Mouse (Mus musculus) lung, adult 2 months (tissue): ENCODE data around the gene Ablim2. TPM values are rescaled to one million over a fixed set of nuclear protein-coding genes. Genes with fewer than 3 reads are reported as not detected.

Source experiments
- DNase-seq: peaks from one replicate; pipeline ENCODE4 v3.0.0; 2022
- H3K4me1 ChIP-seq: fragments of 200-500 bp; 2 replicates; pipeline ENCODE4 v1.6.1; 2011; ENCODE audit warnings: low read length; ENCODE audit not compliant: control insufficient read depth, insufficient read depth
- H3K4me3 ChIP-seq: fragments of 200-500 bp; replicated peaks from 2 replicates; pipeline ENCODE3; 2011; ENCODE audit warnings: low read depth, mild to moderate bottlenecking, control low read depth, low read length; ENCODE audit errors: extremely low read depth
- CTCF ChIP-seq: fragments of 200-500 bp; IDR thresholded peaks from 2 replicates; pipeline ENCODE4 v1.5.1; 2011; ENCODE audit warnings: mild to moderate bottlenecking, low read length, control low read depth; ENCODE audit not compliant: insufficient read depth
- POLR2A ChIP-seq: fragments of 200-500 bp; IDR thresholded peaks from 2 replicates; pipeline ENCODE4 v1.6.1; 2011; ENCODE audit warnings: low read depth, mild to moderate bottlenecking, control low read depth, low read length, borderline replicate concordance; ENCODE audit errors: extremely low read depth
- WGBS: fragments of 180-500 bp; shearing (Covaris S2); methylation state at CpG from one replicate; pipeline ENCODE4 v1.1.7; 2018; 5-methylcytosine and 5-hydroxymethylcytosine counted together
- polyA plus RNA-seq: library from polyadenylated mRNA; depleted of rRNA; stranded (reverse); fragments of >200 nt; gene quantifications from 2 replicates; pipeline ENCODE4 v1.2.3, GENCODE M21; 2012

Gene Ablim2
- polyA plus RNA-seq, 1 experiment, result 16.9 TPM

- WGBS, result 15% methylated on average over 4 of the region's 4 CpGs
- TF ChIP-seq POLR2A (no peak), CTCF (peak; percentile 94)
- Histone ChIP-seq H3K4me3 (no peak overlapping the region), H3K4me1 (peaks cover 14% of the 10 kb centered on the region)
- peak; percentile 78 for DNase-seq
These were observed 10.8 kb upstream of the Ablim2 start for GRCm38 (mm10) chr5:35746910-35747309.

- DNase-seq, result no peak
These were observed 8.3 kb upstream of the Ablim2 start for GRCm38 (mm10) chr5:35749416-35749815.

GRCm38 (mm10) chr5:35750026-35750425 is 7.7 kb upstream of the Ablim2 start:
- Histone ChIP-seq H3K4me3 (no peak overlapping the region), H3K4me1 (0 out of 2 replicates have a peak, but pooled peaks cover 2% of the 10 kb centered on the region)
- TF ChIP-seq POLR2A (no peak), CTCF (no peak)
- 72% methylated on average over 1 of the region's 1 CpGs for WGBS
- DNase-seq, result no peak

More at GRCm38 (mm10) chr5:35749416-35749815, 8.3 kb upstream of the Ablim2 start:
- TF ChIP-seq CTCF (no peak), POLR2A (no peak)
- Histone ChIP-seq H3K4me1 (0 out of 2 replicates have a peak, but pooled peaks cover 2% of the 10 kb centered on the region), H3K4me3 (no peak overlapping the region)
- 71% methylated on average over 3 of the region's 3 CpGs for WGBS

GRCm38 (mm10) chr5:35751016-35751415 is 6.7 kb upstream of the Ablim2 start:
- TF ChIP-seq POLR2A, result no peak
- TF ChIP-seq CTCF, result no peak
- DNase-seq, result no peak
- Histone ChIP-seq H3K4me3 (no peak overlapping the region), H3K4me1 (0 out of 2 replicates have a peak, but pooled peaks cover 2% of the 10 kb centered on the region)
- WGBS, result 67% methylated on average over 7 of the region's 7 CpGs

- peak; percentile 55 for DNase-seq
- Histone ChIP-seq H3K4me3 (no peak overlapping the region), H3K4me1 (peaks cover 3% of the 10 kb centered on the region)
- WGBS, result 8% methylated on average over 5 of the region's 5 CpGs
- TF ChIP-seq CTCF (peak; percentile 94), POLR2A (no peak)
These were observed 2.4 kb upstream of the Ablim2 start for GRCm38 (mm10) chr5:35755131-35755733.

- WGBS, result 85% methylated on average over 4 of the region's 4 CpGs
- no peak overlapping the region for H3K4me3 ChIP-seq
- H3K4me1 ChIP-seq, result peaks cover 3% of the 10 kb centered on the region
- DNase-seq, result no peak
- TF ChIP-seq CTCF, result no peak
- TF ChIP-seq POLR2A, result no peak
These were observed 1.7 kb upstream of the Ablim2 start for GRCm38 (mm10) chr5:35756020-35756419.

- TF ChIP-seq CTCF (no peak), POLR2A (no peak)
- DNase-seq, result no peak
- 10% methylated on average over 26 of the region's 26 CpGs for whole genome bisulfite sequencing
These were observed 562 bp upstream of the Ablim2 start for GRCm38 (mm10) chr5:35756997-35757638.

GRCm38 (mm10) chr5:35758081-35759053 is 687 bp downstream of the Ablim2 start:
- WGBS, result 2% methylated on average over 40 of the region's 40 CpGs
- peaks cover 3% of the 10 kb centered on the region for H3K4me1 ChIP-seq
- peak overlapping the region; percentile 58 for H3K4me3 ChIP-seq
- DNase-seq, result peak; percentile 33
- no peak for TF ChIP-seq POLR2A
- no peak for TF ChIP-seq CTCF

More at GRCm38 (mm10) chr5:35756997-35757638, 562 bp upstream of the Ablim2 start:
- peak overlapping the region; percentile 39 for H3K4me3 ChIP-seq
- H3K4me1 ChIP-seq, result peaks cover 3% of the 10 kb centered on the region

GRCm38 (mm10) chr5:35761323-35761722 is 3.6 kb downstream of the Ablim2 start:
- peaks cover 3% of the 10 kb centered on the region for H3K4me1 ChIP-seq
- no peak overlapping the region for H3K4me3 ChIP-seq
- TF ChIP-seq CTCF, result 0 out of 2 replicates have a peak, but pooled peaks have one; percentile 0
- no peak for TF ChIP-seq POLR2A
- no peak for DNase-seq
- 73% methylated on average over 5 of the region's 5 CpGs for WGBS
